ENCODE assay signal across 20 mouse cellular contexts in the genomic region with DNA sequence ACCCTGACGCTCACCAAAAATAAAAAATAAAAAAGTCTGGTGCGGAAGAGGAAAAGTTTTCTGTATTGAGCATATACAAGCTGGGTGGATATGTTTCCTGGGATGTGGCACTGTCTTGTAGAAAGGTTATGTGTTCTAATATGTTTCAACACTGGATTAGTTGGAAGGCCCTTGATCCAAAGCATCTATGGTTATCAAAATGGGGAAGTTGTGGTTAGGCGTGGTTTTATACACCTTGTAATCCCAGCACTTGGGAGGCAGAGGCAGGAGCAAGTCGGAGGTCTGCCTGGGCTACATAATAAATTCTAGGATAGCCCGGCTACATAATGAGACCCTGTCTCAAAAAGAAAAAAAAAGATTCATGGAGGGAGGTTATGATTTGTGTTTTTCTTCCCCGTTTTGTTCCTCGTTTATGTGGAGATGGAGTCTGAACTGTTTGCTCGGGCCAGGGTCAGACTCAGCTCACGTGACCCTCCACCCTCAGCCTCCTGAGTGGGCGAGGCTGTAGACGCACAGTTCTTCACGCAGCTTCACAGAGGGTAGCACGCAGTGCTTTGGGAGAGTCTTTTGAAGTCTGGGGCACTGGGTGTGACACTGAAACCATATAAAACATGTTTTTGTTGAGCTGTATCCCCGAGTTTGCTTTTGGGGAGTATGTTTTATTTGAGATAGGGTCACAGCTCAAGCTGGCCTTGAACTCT.
"Had no signal": no experiment of that assay in that cellular context is flagged by ENCODE, and none has a peak within 500 bp of the region (broad histone marks: within the 10 kb centered on the region; RNA-seq: fewer than 3 reads in every experiment).

No protein-coding gene starts in this region.

- H3K4me1 ChIP-seq: limb, embryonic 12.5 days; limb, embryonic 15.5 days; midbrain, embryonic 10.5 days; neural tube, embryonic 12.5 days; neural tube, embryonic 15.5 days; stomach, embryonic 15.5 days had no signal

- H3K27ac ChIP-seq: kidney, postnatal 0 days; limb, embryonic 12.5 days; limb, embryonic 15.5 days; liver, embryonic 14.5 days; macrophage; midbrain, embryonic 10.5 days; neural tube, embryonic 12.5 days; neural tube, embryonic 15.5 days; stomach, embryonic 15.5 days had no signal

- H3K9ac ChIP-seq: limb, embryonic 12.5 days; limb, embryonic 15.5 days; liver, embryonic 14.5 days; liver, postnatal 0 days; lung, embryonic 14.5 days; neural tube, embryonic 12.5 days; neural tube, embryonic 15.5 days; stomach, embryonic 15.5 days had no signal

- H3K4me3 ChIP-seq: limb, embryonic 12.5 days; limb, embryonic 15.5 days; megakaryocyte, embryonic 14.5 days; midbrain, embryonic 10.5 days; neural tube, embryonic 12.5 days; neural tube, embryonic 15.5 days; stomach, embryonic 15.5 days had no signal

- DNase-seq: kidney, postnatal 25 days; left cerebral cortex, postnatal 4 days; liver, postnatal 0 days; lung, embryonic 14.5 days; midbrain, embryonic 14.5 days; retina, postnatal 1 day; right cerebral cortex, postnatal 25 days; spleen, adult 18-20 months; thymus, postnatal 25 days had no signal

- ATAC-seq: liver, postnatal 0 days; lung, postnatal 0 days had no signal

- H3K9me3 ChIP-seq: limb, embryonic 12.5 days; limb, embryonic 15.5 days; megakaryocyte, embryonic 14.5 days; midbrain, embryonic 10.5 days; neural tube, embryonic 12.5 days; neural tube, embryonic 15.5 days; stomach, embryonic 15.5 days had no signal
